Mouse (Mus musculus): ENCODE data around the gene Iqcj.

- TF ChIP-seq CTCF (IDR thresholded peaks at IDR 0.05; ENCODE audit: low read depth, low read length) (no peak), POLR2AphosphoS5 (IDR thresholded peaks at IDR 0.05; ENCODE audit: insufficient replicate concordance, low read depth, low read length) (no peak), GATA2 (IDR thresholded peaks at IDR 0.05; ENCODE audit: borderline replicate concordance, low read depth, low read length) (no peak)
Measured at GRCm38 (mm10) chr3:68002415-68002814, 110.4 kb downstream of the Iqcj start.

Measured in G1E (cell line).